Mouse (Mus musculus): ENCODE measurements around the gene Uvrag. TPM values are rescaled to one million over a fixed set of nuclear protein-coding genes. Genes with fewer than 3 reads are reported as not detected.

Uvrag gene
- polyA plus RNA-seq, 1 experiment from 2014 or later = 12.2 TPM

GRCm38 (mm10) chr7:99180162-99180561, 39.2 kb upstream of the Uvrag start:
- no peak for ATAC-seq
- H3K4me2 ChIP-seq (ENCODE audit: low read length) = no peak overlapping the region
- H3K9ac ChIP-seq (ENCODE audit: low read length) = no peak overlapping the region
- no peaks in the 10 kb centered on the region; the same call in 1 of the 2 replicates for H3K27me3 ChIP-seq (replicated peaks; ENCODE audit: control insufficient read depth, insufficient read depth, low read length)
- H3K27ac ChIP-seq (ENCODE audit: low read depth, low read length) = no peak overlapping the region
- no peaks in the 10 kb centered on the region for H3K4me1 ChIP-seq (ENCODE audit: control insufficient read depth, insufficient read depth, low read length)
- DNase-seq (ENCODE audit: low spot score) = no peak
- H3K9me3 ChIP-seq (replicated peaks; ENCODE audit: control insufficient read depth, low read length) = no peaks in the 10 kb centered on the region
- H3K36me3 ChIP-seq (ENCODE audit: control insufficient read depth, insufficient read depth, low read length) = no peaks in the 10 kb centered on the region
- no peak overlapping the region for H3K4me3 ChIP-seq (ENCODE audit: low read depth, low read length)
- WGBS = 88% methylated on average over 1 of the region's 1 CpGs

GRCm38 (mm10) chr7:99179271-99179670, 38.3 kb upstream of the Uvrag start:
- no peak overlapping the region for H3K4me2 ChIP-seq (ENCODE audit: low read length)
- H3K4me1 ChIP-seq (ENCODE audit: control insufficient read depth, insufficient read depth, low read length) = no peaks in the 10 kb centered on the region
- DNase-seq (ENCODE audit: low spot score) (no peak), ATAC-seq (no peak)
- H3K4me3 ChIP-seq (ENCODE audit: low read depth, low read length) = no peak overlapping the region
- H3K9ac ChIP-seq (ENCODE audit: low read length) = no peak overlapping the region
- no peak overlapping the region for H3K27ac ChIP-seq (ENCODE audit: low read depth, low read length)
- WGBS = 97% methylated on average over 9 of the region's 9 CpGs
- no peaks in the 10 kb centered on the region for H3K9me3 ChIP-seq (replicated peaks; ENCODE audit: control insufficient read depth, low read length)
- no peaks in the 10 kb centered on the region; the same call in 1 of the 2 replicates for H3K27me3 ChIP-seq (replicated peaks; ENCODE audit: control insufficient read depth, insufficient read depth, low read length)
- no peaks in the 10 kb centered on the region for H3K36me3 ChIP-seq (ENCODE audit: control insufficient read depth, insufficient read depth, low read length)

- Histone ChIP-seq H3K9me3 (replicated peaks; ENCODE audit: control insufficient read depth, low read length) (no peaks in the 10 kb centered on the region), H3K4me3 (ENCODE audit: low read depth, low read length) (no peak overlapping the region), H3K4me1 (ENCODE audit: control insufficient read depth, insufficient read depth, low read length) (no peaks in the 10 kb centered on the region), H3K36me3 (ENCODE audit: control insufficient read depth, insufficient read depth, low read length) (no peaks in the 10 kb centered on the region), H3K27ac (ENCODE audit: low read depth, low read length) (no peak overlapping the region), H3K27me3 (replicated peaks; ENCODE audit: control insufficient read depth, insufficient read depth, low read length) (no peaks in the 10 kb centered on the region; the same call in 1 of the 2 replicates), H3K4me2 (ENCODE audit: low read length) (no peak overlapping the region), H3K9ac (ENCODE audit: low read length) (no peak overlapping the region)
- DNase-seq (ENCODE audit: low spot score) (no peak), ATAC-seq (no peak)
- WGBS = 64% methylated on average over 5 of the region's 5 CpGs
Measured at GRCm38 (mm10) chr7:99177386-99177785, 36.4 kb upstream of the Uvrag start.

GRCm38 (mm10) chr7:99175666-99176065, 34.7 kb upstream of the Uvrag start:
- Histone ChIP-seq H3K4me2 (ENCODE audit: low read length) (no peak overlapping the region), H3K27ac (ENCODE audit: low read depth, low read length) (no peak overlapping the region), H3K27me3 (replicated peaks; ENCODE audit: control insufficient read depth, insufficient read depth, low read length) (no peaks in the 10 kb centered on the region), H3K9ac (ENCODE audit: low read length) (no peak overlapping the region), H3K9me3 (replicated peaks; ENCODE audit: control insufficient read depth, low read length) (no peaks in the 10 kb centered on the region), H3K4me3 (ENCODE audit: low read depth, low read length) (no peak overlapping the region), H3K36me3 (ENCODE audit: control insufficient read depth, insufficient read depth, low read length) (no peaks in the 10 kb centered on the region), H3K4me1 (ENCODE audit: control insufficient read depth, insufficient read depth, low read length) (no peaks in the 10 kb centered on the region)
- DNase-seq (ENCODE audit: low spot score) (no peak), ATAC-seq (no peak)
- WGBS = 97% methylated on average over 9 of the region's 9 CpGs

DNA sequence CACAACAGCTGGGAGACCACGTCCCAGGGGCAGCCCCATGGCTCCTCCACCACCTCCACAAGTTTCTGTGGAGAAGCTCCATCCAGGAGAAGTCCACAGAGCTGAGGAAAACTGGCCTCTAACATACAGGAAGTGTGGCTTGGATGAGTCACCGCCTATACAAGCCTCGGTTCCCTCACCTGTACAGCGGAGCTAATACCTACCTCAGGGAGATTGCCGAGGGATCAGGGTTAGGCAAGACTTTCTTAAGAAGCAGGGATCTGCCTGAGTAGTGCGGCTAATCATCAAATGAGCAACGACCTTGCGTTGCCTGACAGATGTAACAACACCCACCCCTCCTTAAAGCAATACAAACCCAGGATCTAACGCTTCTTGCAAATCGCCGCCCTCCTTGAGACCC, 34.2 kb upstream of the Uvrag start:
- Histone ChIP-seq H3K9ac (ENCODE audit: low read length) (no peak overlapping the region), H3K27ac (ENCODE audit: low read depth, low read length) (no peak overlapping the region), H3K27me3 (replicated peaks; ENCODE audit: control insufficient read depth, insufficient read depth, low read length) (no peaks in the 10 kb centered on the region), H3K36me3 (ENCODE audit: control insufficient read depth, insufficient read depth, low read length) (no peaks in the 10 kb centered on the region), H3K4me3 (ENCODE audit: low read depth, low read length) (no peak overlapping the region), H3K4me2 (ENCODE audit: low read length) (no peak overlapping the region), H3K4me1 (ENCODE audit: control insufficient read depth, insufficient read depth, low read length) (no peaks in the 10 kb centered on the region), H3K9me3 (replicated peaks; ENCODE audit: control insufficient read depth, low read length) (no peaks in the 10 kb centered on the region)
- ATAC-seq (no peak), DNase-seq (ENCODE audit: low spot score) (no peak)
- 92% methylated on average over 11 of the region's 11 CpGs for WGBS

GRCm38 (mm10) chr7:99174006-99174405, 33.1 kb upstream of the Uvrag start:
- 80% methylated on average over 4 of the region's 4 CpGs for WGBS
- ATAC-seq = no peak
- H3K27me3 ChIP-seq (replicated peaks; ENCODE audit: control insufficient read depth, insufficient read depth, low read length) = no peaks in the 10 kb centered on the region
- no peak for DNase-seq (ENCODE audit: low spot score)
- H3K4me1 ChIP-seq (ENCODE audit: control insufficient read depth, insufficient read depth, low read length) = no peaks in the 10 kb centered on the region
- no peaks in the 10 kb centered on the region for H3K36me3 ChIP-seq (ENCODE audit: control insufficient read depth, insufficient read depth, low read length)
- H3K9ac ChIP-seq (ENCODE audit: low read length) = no peak overlapping the region
- H3K27ac ChIP-seq (ENCODE audit: low read depth, low read length) = no peak overlapping the region
- no peak overlapping the region for H3K4me2 ChIP-seq (ENCODE audit: low read length)
- H3K9me3 ChIP-seq (replicated peaks; ENCODE audit: control insufficient read depth, low read length) = no peaks in the 10 kb centered on the region
- H3K4me3 ChIP-seq (ENCODE audit: low read depth, low read length) = no peak overlapping the region

- no peak overlapping the region for H3K9ac ChIP-seq (ENCODE audit: low read length)
- H3K4me2 ChIP-seq (ENCODE audit: low read length) = no peak overlapping the region
- no peak for ATAC-seq
- H3K9me3 ChIP-seq (replicated peaks; ENCODE audit: control insufficient read depth, low read length) = no peaks in the 10 kb centered on the region
- no peaks in the 10 kb centered on the region for H3K36me3 ChIP-seq (ENCODE audit: control insufficient read depth, insufficient read depth, low read length)
- 85% methylated on average over 6 of the region's 6 CpGs for WGBS
- H3K4me1 ChIP-seq (ENCODE audit: control insufficient read depth, insufficient read depth, low read length) = no peaks in the 10 kb centered on the region
- no peak for DNase-seq (ENCODE audit: low spot score)
- no peaks in the 10 kb centered on the region for H3K27me3 ChIP-seq (replicated peaks; ENCODE audit: control insufficient read depth, insufficient read depth, low read length)
- no peak overlapping the region for H3K27ac ChIP-seq (ENCODE audit: low read depth, low read length)
- no peak overlapping the region for H3K4me3 ChIP-seq (ENCODE audit: low read depth, low read length)
Measured at GRCm38 (mm10) chr7:99172898-99173297, 32.0 kb upstream of the Uvrag start.

GRCm38 (mm10) chr7:99171730-99172463, 31.0 kb upstream of the Uvrag start:
- WGBS = 73% methylated on average over 10 of the region's 10 CpGs
- Histone ChIP-seq H3K36me3 (ENCODE audit: control insufficient read depth, insufficient read depth, low read length) (no peaks in the 10 kb centered on the region), H3K9me3 (replicated peaks; ENCODE audit: control insufficient read depth, low read length) (no peaks in the 10 kb centered on the region), H3K4me2 (ENCODE audit: low read length) (no peak overlapping the region), H3K4me3 (ENCODE audit: low read depth, low read length) (no peak overlapping the region), H3K27me3 (replicated peaks; ENCODE audit: control insufficient read depth, insufficient read depth, low read length) (no peaks in the 10 kb centered on the region), H3K9ac (ENCODE audit: low read length) (no peak overlapping the region), H3K27ac (ENCODE audit: low read depth, low read length) (no peak overlapping the region), H3K4me1 (ENCODE audit: control insufficient read depth, insufficient read depth, low read length) (no peaks in the 10 kb centered on the region)
- ATAC-seq (no peak), DNase-seq (ENCODE audit: low spot score) (no peak)

GRCm38 (mm10) chr7:99170519-99170918, 29.6 kb upstream of the Uvrag start:
- H3K4me3 ChIP-seq (ENCODE audit: low read depth, low read length) = no peak overlapping the region
- no peak overlapping the region for H3K9ac ChIP-seq (ENCODE audit: low read length)
- H3K27ac ChIP-seq (ENCODE audit: low read depth, low read length) = no peak overlapping the region
- H3K27me3 ChIP-seq (replicated peaks; ENCODE audit: control insufficient read depth, insufficient read depth, low read length) = no peaks in the 10 kb centered on the region
- DNase-seq (ENCODE audit: low spot score) (no peak), ATAC-seq (no peak)
- no peak overlapping the region for H3K4me2 ChIP-seq (ENCODE audit: low read length)
- H3K4me1 ChIP-seq (ENCODE audit: control insufficient read depth, insufficient read depth, low read length) = no peaks in the 10 kb centered on the region
- no peaks in the 10 kb centered on the region for H3K9me3 ChIP-seq (replicated peaks; ENCODE audit: control insufficient read depth, low read length)
- WGBS = 91% methylated on average over 6 of the region's 6 CpGs
- no peaks in the 10 kb centered on the region for H3K36me3 ChIP-seq (ENCODE audit: control insufficient read depth, insufficient read depth, low read length)

Data from forebrain, embryonic 14.5 days (tissue).